Mouse (Mus musculus) G1E (cell line): Measurements from ENCODE around the gene Rinl. TPM values are rescaled to one million over a fixed set of nuclear protein-coding genes. Genes with fewer than 3 reads are reported as not detected.

ENCODE experiments used
- ATAC-seq: 2 replicates; pipeline ENCODE4 v1.8.0; 2016; ENCODE audit warnings: mild to moderate bottlenecking; ENCODE audit not compliant: insufficient number of reproducible peaks, poor library complexity, low FRiP score, severe bottlenecking; ENCODE audit errors: extremely low read depth
- DNase-seq: peaks from one replicate; pipeline ENCODE4 v3.0.0; 2012; ENCODE audit warnings: low spot score
- H3K27me3 ChIP-seq: 2 replicates; pipeline ENCODE4 v1.6.1; 2012; ENCODE audit warnings: mild to moderate bottlenecking, low read length, inconsistent platforms; ENCODE audit not compliant: insufficient read depth
- H3K36me3 ChIP-seq: replicated peaks from 2 replicates; pipeline ENCODE3; 2012; ENCODE audit warnings: mild to moderate bottlenecking, inconsistent platforms
- H3K4me1 ChIP-seq: 2 replicates; pipeline ENCODE4 v1.6.1; 2012; ENCODE audit warnings: low read depth, low read length, inconsistent platforms, mixed read lengths; ENCODE audit not compliant: insufficient read depth
- H3K4me3 ChIP-seq: 2 replicates; pipeline ENCODE4 v1.5.1; 2012; ENCODE audit warnings: low read depth, mild to moderate bottlenecking, inconsistent platforms, low read length, moderate library complexity, mixed read lengths
- H3K9me3 ChIP-seq: replicated peaks from 2 replicates; pipeline ENCODE4 v1.6.1; 2012; ENCODE audit warnings: inconsistent platforms
- CTCF ChIP-seq: IDR thresholded peaks from 2 replicates; pipeline ENCODE4 v1.5.1; 2012; ENCODE audit warnings: low read depth, low read length, inconsistent platforms, mixed read lengths
- GATA1 ChIP-seq: IDR thresholded peaks from 2 replicates; pipeline ENCODE4 v1.6.1; 2012; ENCODE audit warnings: borderline replicate concordance, low read length, inconsistent platforms, mixed read lengths
- GATA2 ChIP-seq: IDR thresholded peaks from 2 replicates; pipeline ENCODE4 v1.6.1; 2012; ENCODE audit warnings: low read depth, low read length, inconsistent platforms, borderline replicate concordance
- POLR2AphosphoS5 ChIP-seq: IDR thresholded peaks from 2 replicates; pipeline ENCODE4 v1.6.1; 2012; ENCODE audit warnings: low read depth, low read length, inconsistent platforms; ENCODE audit not compliant: insufficient replicate concordance
- TAL1 ChIP-seq: conservative IDR thresholded peaks from 2 replicates; pipeline ENCODE4 v1.6.1; 2012; ENCODE audit warnings: low read depth, low read length, inconsistent platforms, mixed read lengths
- polyA plus RNA-seq: library from polyadenylated mRNA; stranded (reverse); fragments of >175 nt; gene quantifications from 2 replicates; pipeline ENCODE4 v1.2.3, GENCODE M21; 2012
- total RNA-seq, 2 experiments: library from RNA; stranded (forward) in 1 of 2; stranded (reverse) in 1 of 2; fragments of 200-1000 nt in 1 of 2; fragments of >200 nt in 1 of 2; fragmentation: Nextera tagmentation in 1 of 2; gene quantifications; 2 replicates each; pipeline ENCODE4 v1.2.3; 2014 to 2017

Rinl gene
- total RNA-seq (2014; fragmentation: Nextera tagmentation) (1.8 TPM in 1 of 2 replicates, not detected in the other), total RNA-seq (2017) (1.2 and 1.4 TPM in 2 replicates), polyA plus RNA-seq (1.4 and 1.8 TPM in 2 replicates)

DNA sequence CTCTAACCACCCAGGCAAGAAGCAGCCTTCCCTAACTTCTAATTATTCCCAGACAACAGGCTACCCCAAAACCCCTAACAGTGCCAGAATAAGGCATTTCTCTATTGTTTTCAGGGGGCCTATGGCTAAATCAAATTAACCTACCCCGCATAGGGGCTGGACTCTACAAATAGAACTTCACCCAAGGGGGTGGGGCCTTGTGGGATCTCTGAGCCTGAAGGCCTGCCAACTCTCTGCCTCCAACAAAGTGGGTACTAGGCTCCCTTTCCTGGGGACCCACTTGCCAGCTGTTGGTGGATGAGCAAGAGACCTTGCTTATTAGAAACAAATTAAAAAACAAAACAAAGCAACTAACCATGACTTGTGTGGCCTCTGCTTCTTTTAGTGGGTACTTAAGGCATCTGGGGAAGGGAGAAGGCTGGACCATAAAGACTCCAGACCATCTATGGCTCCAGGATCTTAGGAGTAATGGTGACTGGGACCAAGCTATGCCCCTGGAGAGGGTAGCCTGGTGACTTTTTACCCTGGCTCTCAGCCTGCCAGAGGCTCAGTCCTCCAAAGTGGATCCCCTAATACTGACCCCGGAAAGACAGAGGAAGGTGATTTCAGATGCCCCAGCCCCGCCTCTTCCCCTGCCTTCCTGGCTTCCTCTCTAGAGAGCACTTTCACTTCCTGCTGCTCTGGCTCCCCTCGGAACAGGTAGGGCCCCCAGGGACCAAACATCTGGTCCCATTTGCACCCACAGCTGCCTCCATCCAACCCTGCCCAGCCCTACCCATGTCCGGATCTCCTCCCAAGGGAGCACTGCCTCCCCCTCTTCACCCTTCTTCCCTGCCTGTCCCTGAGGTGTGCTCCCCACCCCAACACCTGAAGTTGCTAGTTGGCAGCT, at the start of gene Rinl:
Gene Rinl (plus strand): TSS at position 663 of the 889 bp plus-strand sequence.
- H3K4me1 ChIP-seq: 0 out of 2 replicates have a peak, but pooled peaks cover 5% of the 10 kb centered on the region
- no peak within 1 kb of the TSS; the same call in 1 of the 2 replicates for H3K4me3 ChIP-seq
- no peak for ATAC-seq
- TF ChIP-seq GATA2: no peak
- TF ChIP-seq POLR2AphosphoS5: no peak
- no peak for TF ChIP-seq TAL1
- H3K36me3 ChIP-seq: peaks cover 49% of the 10 kb centered on the region
- no peak for DNase-seq
- no peaks in the 10 kb centered on the region for H3K9me3 ChIP-seq
- H3K27me3 ChIP-seq: peaks cover 6% of the 10 kb centered on the region; the same call in 1 of the 2 replicates

DNA sequence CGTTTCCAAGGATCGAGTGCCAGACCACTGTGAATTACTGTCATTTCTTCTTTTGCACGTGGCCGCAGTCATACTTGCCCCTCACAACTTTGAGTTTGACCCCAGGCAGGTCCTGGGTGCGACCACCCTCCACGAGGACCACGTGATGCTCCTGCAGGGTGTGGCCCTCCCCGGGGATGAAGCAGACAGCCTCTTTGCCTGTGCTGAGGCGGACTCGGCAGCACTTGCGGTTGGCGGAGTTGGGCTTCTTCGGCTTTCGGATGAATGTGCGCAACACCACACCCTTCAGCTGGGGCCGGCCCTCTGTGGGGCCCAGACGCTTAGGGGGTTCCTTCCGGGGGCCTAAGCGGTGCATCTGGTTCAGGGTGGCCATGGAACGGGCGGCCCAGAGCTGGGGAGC, 48.9 kb upstream of the Rinl start:
- TF ChIP-seq GATA2 (no peak), GATA1 (no peak), CTCF (no peak), POLR2AphosphoS5 (no peak), TAL1 (no peak)
- Histone ChIP-seq H3K36me3 (peaks cover 41% of the 10 kb centered on the region), H3K4me3 (peak overlapping the region; percentile 34; the same call in 1 of the 2 replicates), H3K4me1 (peaks cover 42% of the 10 kb centered on the region), H3K27me3 (no peaks in the 10 kb centered on the region), H3K9me3 (no peaks in the 10 kb centered on the region)
- no peak for ATAC-seq
- no peak for DNase-seq

DNA sequence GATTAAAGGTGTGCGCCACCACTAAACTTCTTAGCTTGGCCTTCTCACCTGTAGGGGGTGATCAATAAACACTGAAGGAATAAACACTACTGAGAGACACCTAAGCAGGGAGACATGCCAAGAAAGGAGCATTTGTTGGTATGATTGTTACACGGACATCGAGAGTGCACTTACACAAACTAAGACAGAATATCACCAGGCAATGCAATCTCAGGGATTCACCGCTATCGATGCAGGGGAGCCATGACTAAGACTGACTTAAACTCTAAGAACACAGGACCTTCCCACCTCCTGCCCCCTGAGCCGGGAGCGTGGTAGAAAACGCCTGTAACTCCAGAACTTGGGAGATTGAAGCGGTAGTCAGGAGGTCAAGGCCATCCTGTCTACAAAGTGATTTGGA, 47.8 kb upstream of the Rinl start:
- Histone ChIP-seq H3K4me3 (peak overlapping the region; percentile 81), H3K36me3 (peaks cover 52% of the 10 kb centered on the region), H3K4me1 (peaks cover 39% of the 10 kb centered on the region), H3K9me3 (no peaks in the 10 kb centered on the region), H3K27me3 (no peaks in the 10 kb centered on the region)
- no peak for ATAC-seq
- TF ChIP-seq CTCF: no peak
- no peak for TF ChIP-seq TAL1
- no peak for TF ChIP-seq GATA1
- TF ChIP-seq POLR2AphosphoS5: no peak
- TF ChIP-seq GATA2: no peak
- DNase-seq: no peak

DNA sequence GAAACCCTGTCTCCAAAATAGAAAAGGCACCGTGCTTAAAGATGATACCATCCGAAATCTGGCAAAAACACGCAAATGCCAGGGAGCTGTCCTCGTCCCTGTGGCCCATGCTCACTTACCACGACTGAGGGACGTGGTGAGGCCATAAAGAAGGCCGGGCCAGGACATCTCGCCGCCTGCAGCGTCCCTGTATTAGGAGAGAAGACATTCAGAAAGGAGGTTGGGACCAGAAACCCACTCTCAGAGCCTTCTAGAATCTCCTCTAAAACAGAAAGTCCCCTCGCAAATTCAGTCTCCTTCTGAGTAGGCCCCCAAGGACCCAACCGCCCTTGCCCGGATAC, 47.4 kb upstream of the Rinl start:
- H3K9me3 ChIP-seq: no peaks in the 10 kb centered on the region
- peak overlapping the region; percentile 81 for H3K4me3 ChIP-seq
- H3K4me1 ChIP-seq: peaks cover 39% of the 10 kb centered on the region
- TF ChIP-seq GATA2 (no peak), CTCF (no peak), TAL1 (no peak), POLR2AphosphoS5 (no peak), GATA1 (no peak)
- H3K36me3 ChIP-seq: peaks cover 56% of the 10 kb centered on the region
- DNase-seq: peak; percentile 26
- no peak for ATAC-seq
- no peaks in the 10 kb centered on the region for H3K27me3 ChIP-seq

DNA sequence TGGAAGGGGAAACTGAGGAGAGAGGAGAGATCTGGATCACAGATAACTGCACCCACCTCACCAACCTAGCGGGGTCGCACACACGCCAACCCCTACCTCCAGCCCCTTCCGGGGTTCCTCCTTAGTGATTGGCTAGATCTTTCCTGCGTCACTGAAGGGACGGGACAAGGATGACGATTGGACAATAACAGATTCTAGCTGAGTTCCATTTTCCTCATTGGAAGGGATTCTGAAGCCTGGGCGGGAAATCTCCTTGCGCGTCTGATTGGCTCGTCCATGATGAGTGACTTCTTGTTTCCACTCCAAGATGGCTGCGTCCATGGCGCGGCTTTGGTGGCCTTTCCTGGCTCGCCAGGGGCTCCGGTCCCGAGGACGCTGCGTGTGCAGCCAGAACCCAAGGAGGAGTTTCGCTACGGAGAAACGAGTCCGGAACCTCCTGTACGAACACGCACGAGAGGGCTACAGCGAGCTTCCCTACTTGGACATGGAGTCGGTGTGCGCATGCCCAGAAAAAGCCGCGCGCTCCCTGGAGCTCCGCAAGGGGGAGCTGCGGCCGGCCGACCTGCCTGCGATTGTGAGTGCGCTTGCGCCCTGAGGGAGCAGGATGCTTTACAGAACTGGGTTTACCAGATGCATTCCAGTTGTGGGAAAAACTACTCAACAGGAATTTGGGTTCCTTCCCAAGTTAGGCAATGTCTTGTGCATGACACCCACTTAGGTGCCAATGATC, 46.9 kb upstream of the Rinl start, which contains the start of the genes Mrps12 and Sars2:
Gene Mrps12 (minus strand): TSS at position 112 of the 730 bp plus-strand sequence.
Gene Sars2 (plus strand): TSS at position 284 of the 730 bp plus-strand sequence.
- Histone ChIP-seq H3K9me3 (no peaks in the 10 kb centered on the region), H3K27me3 (no peaks in the 10 kb centered on the region), H3K4me3 (peak within 1 kb of the TSS; percentile 81), H3K36me3 (peaks cover 61% of the 10 kb centered on the region), H3K4me1 (peaks cover 39% of the 10 kb centered on the region)
- ATAC-seq (peak; percentile 99), DNase-seq (peak; percentile 99)
- TF ChIP-seq CTCF (peak; percentile 53; the same call in 1 of the 2 replicates), TAL1 (no peak)

DNA sequence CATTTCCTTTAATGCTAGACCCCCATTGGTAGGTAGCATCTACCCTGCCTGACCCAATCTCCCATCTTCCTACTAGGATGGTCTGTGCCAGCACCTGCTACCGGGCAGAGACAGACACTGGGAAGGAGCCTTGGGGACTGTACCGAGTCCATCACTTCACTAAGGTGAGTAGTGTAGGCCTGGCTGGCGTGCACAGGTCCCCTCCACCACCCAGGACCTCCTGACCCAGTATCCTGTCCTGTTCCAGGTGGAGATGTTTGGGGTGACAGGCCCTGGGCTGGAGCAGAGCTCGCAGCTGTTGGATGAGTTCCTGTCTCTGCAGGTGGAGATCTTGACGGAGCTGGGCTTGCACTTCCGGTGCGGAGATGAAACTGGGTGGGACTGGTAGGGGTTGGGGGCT, 38.8 kb upstream of the Rinl start:
- Histone ChIP-seq H3K36me3 (peaks cover 88% of the 10 kb centered on the region), H3K9me3 (no peaks in the 10 kb centered on the region), H3K27me3 (no peaks in the 10 kb centered on the region), H3K4me3 (no peak overlapping the region), H3K4me1 (peaks cover 2% of the 10 kb centered on the region; the same call in 1 of the 2 replicates)
- ATAC-seq: no peak
- TF ChIP-seq GATA2 (no peak), POLR2AphosphoS5 (no peak), TAL1 (no peak), CTCF (no peak), GATA1 (no peak)
- DNase-seq: no peak
